Mouse (Mus musculus) midbrain, embryonic 14.5 days (tissue): ENCODE results near the gene Tdgf1. TPM values are rescaled to one million over a fixed set of nuclear protein-coding genes. Genes with fewer than 3 reads are reported as not detected.

Source experiments
- ATAC-seq: fragments of 200-750 bp; cut with Nextera tagmentation; 2 replicates; pipeline ENCODE4 v1.8.0; 2017; ENCODE audit warnings: moderate number of reproducible peaks, moderate library complexity; ENCODE audit not compliant: low FRiP score, low TSS enrichment
- DNase-seq: peaks from one replicate; pipeline ENCODE4 v3.0.0-alpha.2; 2015
- H3K27ac ChIP-seq: fragments of 300-500 bp; sonication (generic); replicated peaks from 2 replicates; pipeline ENCODE4 v1.5.1; 2014; ENCODE audit warnings: mild to moderate bottlenecking, low read depth, low read length, moderate library complexity
- H3K27me3 ChIP-seq: fragments of 300-500 bp; sonication (generic); 2 replicates; pipeline ENCODE4 v1.6.1; 2014; ENCODE audit warnings: low read length, control low read depth, mixed read lengths; ENCODE audit not compliant: control insufficient read depth, insufficient read depth
- H3K36me3 ChIP-seq: fragments of 300-500 bp; sonication (generic); 2 replicates; pipeline ENCODE4 v1.6.1; 2014; ENCODE audit warnings: low read length, control low read depth; ENCODE audit not compliant: control insufficient read depth, insufficient read depth
- H3K4me1 ChIP-seq: fragments of 300-500 bp; sonication (generic); 2 replicates; pipeline ENCODE4 v1.6.1; 2014; ENCODE audit warnings: mild to moderate bottlenecking, antibody characterized with exemption, low read length, control low read depth; ENCODE audit not compliant: control insufficient read depth, insufficient read depth
- H3K4me2 ChIP-seq: fragments of 300-500 bp; sonication (generic); 2 replicates; pipeline ENCODE4 v1.6.1; 2014; ENCODE audit warnings: mild to moderate bottlenecking, low read length, moderate library complexity
- H3K4me3 ChIP-seq: fragments of 300-500 bp; sonication (generic); replicated peaks from 2 replicates; pipeline ENCODE4 v1.5.1; 2014; ENCODE audit warnings: low read depth, low read length
- H3K9ac ChIP-seq: fragments of 300-500 bp; sonication (generic); replicated peaks from 2 replicates; pipeline ENCODE4 v1.6.1; 2014; ENCODE audit warnings: mild to moderate bottlenecking, low read length, moderate library complexity
- H3K9me3 ChIP-seq: fragments of 300-500 bp; sonication (generic); 2 replicates; pipeline ENCODE4 v1.6.1; 2016; ENCODE audit warnings: low read length, control low read depth, mixed read lengths; ENCODE audit not compliant: control insufficient read depth
- WGBS: fragments of 180-500 bp; shearing (Covaris S2); extraction: QIAGEN DNeasy Blood & Tissue Kit; methylation state at CpG from one replicate; pipeline ENCODE4 v1.1.7; 2014; 5-methylcytosine and 5-hydroxymethylcytosine counted together
- polyA plus RNA-seq: library from polyadenylated mRNA; unstranded; fragments of >200 nt; fragmentation: Nextera tagmentation; extraction: Ambion mirVana; gene quantifications from 2 replicates; pipeline ENCODE4 v1.2.1, GENCODE M21; 2014

Gene Tdgf1
- polyA plus RNA-seq, 1 experiment from 2014 or later = not detected

GRCm38 (mm10) chr9:110914631-110915236 lies 31.2 kb downstream of the Tdgf1 start:
- ATAC-seq (no peak), DNase-seq (no peak)
- no peak overlapping the region for H3K9ac ChIP-seq
- no peak overlapping the region for H3K27ac ChIP-seq
- WGBS = 63% methylated on average over 21 of the region's 21 CpGs
- no peaks in the 10 kb centered on the region for H3K36me3 ChIP-seq
- no peaks in the 10 kb centered on the region for H3K9me3 ChIP-seq
- H3K4me3 ChIP-seq = no peak overlapping the region
- no peaks in the 10 kb centered on the region for H3K4me1 ChIP-seq
- no peaks in the 10 kb centered on the region for H3K27me3 ChIP-seq
- no peak overlapping the region for H3K4me2 ChIP-seq

DNA sequence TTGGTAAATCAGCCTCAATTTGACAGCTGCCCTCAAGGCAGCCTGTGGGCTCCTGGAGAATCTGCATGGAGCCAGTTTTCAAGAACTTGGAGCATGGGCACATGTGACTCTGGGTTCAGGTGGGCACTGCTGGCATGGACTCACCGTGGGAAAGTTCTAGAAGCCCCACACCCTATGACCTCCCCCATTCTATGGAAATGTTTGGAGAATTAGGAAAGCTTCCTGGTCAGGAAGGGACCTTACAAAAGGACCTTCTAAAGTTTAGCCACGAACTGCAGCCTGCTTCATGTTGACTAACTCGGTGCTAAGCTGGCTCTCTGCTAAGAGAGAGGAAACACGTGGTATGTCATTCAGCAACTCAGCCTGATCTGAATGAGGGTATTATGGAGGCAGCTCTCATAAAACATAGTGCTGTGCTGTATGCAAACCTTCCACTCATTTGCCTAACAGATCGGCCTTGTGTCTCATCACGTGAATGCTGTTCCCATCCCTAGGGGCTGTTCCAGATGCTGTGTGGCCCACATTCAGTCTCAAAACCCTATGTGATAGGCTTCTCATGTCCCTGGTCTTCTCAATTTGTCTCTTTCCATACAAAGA lies 36.5 kb downstream of the Tdgf1 start:
- DNase-seq (no peak), ATAC-seq (no peak)
- Histone ChIP-seq H3K4me3 (no peak overlapping the region), H3K36me3 (no peaks in the 10 kb centered on the region), H3K4me2 (no peak overlapping the region), H3K27me3 (no peaks in the 10 kb centered on the region), H3K9me3 (no peaks in the 10 kb centered on the region), H3K27ac (no peak overlapping the region), H3K4me1 (no peaks in the 10 kb centered on the region), H3K9ac (no peak overlapping the region)
- WGBS = 82% methylated on average over 6 of the region's 6 CpGs

GRCm38 (mm10) chr9:110908631-110909016 lies 37.3 kb downstream of the Tdgf1 start:
- Histone ChIP-seq H3K9ac (no peak overlapping the region), H3K27me3 (no peaks in the 10 kb centered on the region), H3K4me2 (no peak overlapping the region), H3K27ac (no peak overlapping the region), H3K9me3 (no peaks in the 10 kb centered on the region), H3K36me3 (no peaks in the 10 kb centered on the region), H3K4me3 (no peak overlapping the region), H3K4me1 (no peaks in the 10 kb centered on the region)
- ATAC-seq (no peak), DNase-seq (no peak)
- WGBS = 87% methylated on average over 3 of the region's 3 CpGs

DNA sequence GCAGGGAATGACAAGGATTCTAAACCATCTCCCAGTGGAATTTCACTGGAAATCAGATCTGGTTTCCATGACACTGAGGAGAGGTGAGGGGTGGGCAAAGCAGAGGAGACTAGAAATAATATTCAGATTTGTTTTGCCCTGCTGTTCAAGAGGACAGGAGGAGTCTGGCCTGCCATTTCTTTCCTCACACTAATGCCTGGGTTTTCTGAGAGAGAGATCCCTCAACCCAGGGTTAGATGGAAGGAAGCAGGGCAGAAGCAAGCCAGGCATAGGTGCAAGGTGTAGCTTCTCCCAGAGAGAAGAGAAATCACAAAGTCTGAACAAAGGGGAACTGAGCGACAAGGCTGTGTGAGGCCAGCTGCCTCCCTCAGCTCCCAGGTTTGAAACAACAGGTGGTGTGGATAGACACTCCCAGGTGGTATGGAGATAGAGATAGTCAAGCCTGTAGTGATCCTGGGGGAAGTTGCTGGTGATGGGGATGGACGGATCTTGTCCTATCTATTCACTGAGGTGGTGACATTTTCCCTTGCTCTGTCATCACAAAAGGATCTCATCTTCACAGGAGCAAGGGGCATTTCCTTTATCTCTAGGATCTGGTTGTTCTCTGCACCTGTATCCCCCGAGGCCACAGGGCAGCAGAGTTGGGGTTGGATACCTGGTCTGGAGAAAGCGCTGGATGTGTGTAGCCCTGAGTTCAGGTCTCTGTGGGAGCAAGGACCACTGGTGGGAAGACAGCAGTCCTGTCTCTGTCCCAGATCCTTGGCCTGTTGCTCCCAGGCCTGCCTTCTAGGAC lies 37.9 kb downstream of the Tdgf1 start:
- H3K36me3 ChIP-seq = no peaks in the 10 kb centered on the region
- H3K4me1 ChIP-seq = no peaks in the 10 kb centered on the region
- 80% methylated on average over 4 of the region's 4 CpGs for WGBS
- no peaks in the 10 kb centered on the region for H3K9me3 ChIP-seq
- H3K4me2 ChIP-seq = no peak overlapping the region
- no peak overlapping the region for H3K9ac ChIP-seq
- H3K27ac ChIP-seq = no peak overlapping the region
- H3K4me3 ChIP-seq = no peak overlapping the region
- DNase-seq = no peak
- no peak for ATAC-seq
- H3K27me3 ChIP-seq = no peaks in the 10 kb centered on the region

GRCm38 (mm10) chr9:110907201-110907837 lies 38.6 kb downstream of the Tdgf1 start:
- no peak overlapping the region for H3K27ac ChIP-seq
- 92% methylated on average over 11 of the region's 11 CpGs for WGBS
- no peak for DNase-seq
- H3K36me3 ChIP-seq = no peaks in the 10 kb centered on the region
- ATAC-seq = no peak
- H3K27me3 ChIP-seq = no peaks in the 10 kb centered on the region
- H3K4me3 ChIP-seq = no peak overlapping the region
- H3K9me3 ChIP-seq = no peaks in the 10 kb centered on the region
- no peak overlapping the region for H3K9ac ChIP-seq
- no peaks in the 10 kb centered on the region for H3K4me1 ChIP-seq
- H3K4me2 ChIP-seq = no peak overlapping the region

GRCm38 (mm10) chr9:110902271-110902670 lies 43.7 kb downstream of the Tdgf1 start:
- DNase-seq = no peak
- 90% methylated on average over 4 of the region's 4 CpGs for WGBS
- Histone ChIP-seq H3K4me3 (no peak overlapping the region), H3K9ac (no peak overlapping the region), H3K9me3 (no peaks in the 10 kb centered on the region), H3K36me3 (no peaks in the 10 kb centered on the region), H3K27me3 (no peaks in the 10 kb centered on the region), H3K27ac (no peak overlapping the region), H3K4me1 (no peaks in the 10 kb centered on the region), H3K4me2 (no peak overlapping the region)
- ATAC-seq = no peak

DNA sequence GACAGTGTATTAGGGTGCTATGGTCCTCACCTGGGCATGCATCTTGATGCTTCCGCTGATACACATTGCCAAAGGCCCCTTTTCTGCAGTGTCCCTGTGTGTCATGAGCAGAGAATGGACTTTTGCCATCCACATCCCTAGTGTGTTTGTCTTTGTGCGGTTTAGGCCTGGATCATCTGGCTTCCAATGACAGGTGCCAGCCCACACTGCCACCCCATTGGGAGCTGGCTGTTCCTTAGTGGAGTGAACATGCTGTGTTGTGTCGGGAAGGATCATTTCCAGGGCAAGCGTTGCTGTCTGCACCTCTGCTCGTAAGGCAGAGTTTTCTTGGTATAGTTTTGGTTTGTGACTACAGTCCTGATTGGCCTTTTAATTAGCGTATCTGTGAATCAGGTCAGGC lies 44.8 kb downstream of the Tdgf1 start:
- H3K9ac ChIP-seq = no peak overlapping the region
- ATAC-seq (no peak), DNase-seq (no peak)
- H3K4me2 ChIP-seq = no peak overlapping the region
- no peak overlapping the region for H3K27ac ChIP-seq
- 90% methylated on average over 6 of the region's 6 CpGs for WGBS
- no peaks in the 10 kb centered on the region for H3K36me3 ChIP-seq
- no peaks in the 10 kb centered on the region for H3K27me3 ChIP-seq
- no peaks in the 10 kb centered on the region for H3K9me3 ChIP-seq
- H3K4me3 ChIP-seq = no peak overlapping the region
- no peaks in the 10 kb centered on the region for H3K4me1 ChIP-seq

- no peak overlapping the region for H3K27ac ChIP-seq
- no peaks in the 10 kb centered on the region for H3K9me3 ChIP-seq
- no peaks in the 10 kb centered on the region for H3K4me1 ChIP-seq
- H3K36me3 ChIP-seq = no peaks in the 10 kb centered on the region
- ATAC-seq (no peak), DNase-seq (no peak)
- H3K4me3 ChIP-seq = no peak overlapping the region
- 64% methylated on average over 10 of the region's 10 CpGs for WGBS
- no peaks in the 10 kb centered on the region for H3K27me3 ChIP-seq
- no peak overlapping the region for H3K4me2 ChIP-seq
- no peak overlapping the region for H3K9ac ChIP-seq
These were observed 46.4 kb downstream of the Tdgf1 start for GRCm38 (mm10) chr9:110899451-110900008.
